Mouse (Mus musculus): ENCODE data around the gene Ttc17.

GRCm38 (mm10) chr2:94319780-94320179 is 86.7 kb downstream of the Ttc17 start:
- no peak for TF ChIP-seq POLR2A (IDR thresholded peaks at IDR 0.05; ENCODE audit: extremely low read depth, insufficient read depth, low read length)
- TF ChIP-seq CTCF (IDR thresholded peaks at IDR 0.05; ENCODE audit: extremely low read depth, insufficient read depth, low read length): no peak
